Mouse (Mus musculus): ENCODE results near the gene Abo. TPM values are rescaled to one million over a fixed set of nuclear protein-coding genes. Genes with fewer than 3 reads are reported as not detected.

The Abo gene
- polyA plus RNA-seq, 1 experiment from 2014 or later, result not detected

DNA sequence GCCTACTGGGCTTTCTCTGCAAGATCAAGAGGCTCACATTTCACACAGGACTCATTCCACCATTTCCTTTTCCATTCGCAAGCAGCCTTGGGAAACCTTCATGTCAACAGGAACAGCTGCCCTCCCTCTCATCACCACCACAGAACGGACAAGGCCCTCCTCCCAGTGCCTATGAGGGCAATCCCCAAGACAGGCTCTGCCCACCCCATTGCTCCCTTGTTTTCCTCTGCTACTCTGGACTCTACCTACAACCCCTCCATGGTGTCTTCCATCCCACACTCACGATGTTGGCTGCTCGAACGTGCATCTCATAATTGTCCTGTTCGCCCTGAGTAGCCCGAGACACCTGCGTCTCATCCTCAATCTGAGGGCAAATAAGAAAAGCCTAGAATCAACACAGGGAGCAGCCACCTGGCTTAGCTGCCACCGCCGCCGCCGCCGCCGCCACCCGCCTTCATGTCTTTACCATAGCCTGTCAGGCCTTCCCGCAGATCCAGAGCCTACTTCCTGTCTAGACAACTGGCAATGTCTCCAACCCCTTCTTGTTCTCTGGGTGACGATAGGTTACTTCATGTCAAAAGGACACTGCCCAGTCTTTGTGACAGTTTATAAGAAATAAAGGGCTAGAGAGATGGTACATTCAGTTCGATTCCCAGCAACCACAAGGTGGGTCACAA, 44.1 kb upstream of the Abo start:
- no peaks in the 10 kb centered on the region for H3K27me3 ChIP-seq (ENCODE audit: control insufficient read depth, insufficient read depth, low read depth, low read length)
- H3K4me1 ChIP-seq (ENCODE audit: control insufficient read depth, low read depth, low read length), result peaks cover 29% of the 10 kb centered on the region
- peaks cover 39% of the 10 kb centered on the region for H3K36me3 ChIP-seq (ENCODE audit: control insufficient read depth, insufficient read depth)
- H3K4me3 ChIP-seq (ENCODE audit: low read depth, low read length), result peak overlapping the region; percentile 69
- H3K27ac ChIP-seq (ENCODE audit: low read length), result 0 out of 2 replicates have a peak overlapping the region, but pooled peaks have one; percentile 89
- ATAC-seq (ENCODE audit: low read depth), result no peak
- peak overlapping the region; percentile 70 for H3K9ac ChIP-seq (ENCODE audit: low read depth, low read length)
- WGBS (ENCODE audit: insufficient replicate concordance), result 60% methylated on average over 18 of the region's 18 CpGs
- no peaks in the 10 kb centered on the region for H3K9me3 ChIP-seq (replicated peaks; ENCODE audit: control insufficient read depth, low read length)
- peak overlapping the region; percentile 75 for H3K4me2 ChIP-seq (ENCODE audit: low read depth, low read length)

DNA sequence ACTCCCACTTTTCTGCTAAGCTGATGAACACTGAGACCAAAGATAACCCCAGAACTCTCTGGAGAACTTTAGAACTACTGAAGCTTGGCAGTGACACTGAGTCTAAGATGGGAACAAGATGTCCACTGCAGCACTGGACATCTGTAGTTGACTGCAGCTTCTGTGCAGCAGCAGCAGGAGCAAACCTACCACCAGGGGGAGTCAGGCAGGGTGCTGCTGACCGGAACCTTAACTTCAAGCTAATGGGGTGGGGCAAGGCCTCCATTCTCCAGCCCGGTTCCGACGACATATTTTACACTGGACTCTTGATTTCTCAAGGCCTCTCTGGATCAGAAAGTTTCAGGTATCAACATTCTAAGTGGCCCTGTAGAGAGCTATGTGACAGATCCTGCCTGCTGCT, 42.3 kb upstream of the Abo start:
- Histone ChIP-seq H3K27me3 (ENCODE audit: control insufficient read depth, insufficient read depth, low read depth, low read length) (no peaks in the 10 kb centered on the region), H3K4me2 (ENCODE audit: low read depth, low read length) (no peak overlapping the region), H3K36me3 (ENCODE audit: control insufficient read depth, insufficient read depth) (peaks cover 22% of the 10 kb centered on the region), H3K9ac (ENCODE audit: low read depth, low read length) (no peak overlapping the region), H3K9me3 (replicated peaks; ENCODE audit: control insufficient read depth, low read length) (no peaks in the 10 kb centered on the region), H3K4me1 (ENCODE audit: control insufficient read depth, low read depth, low read length) (peaks cover 29% of the 10 kb centered on the region), H3K4me3 (ENCODE audit: low read depth, low read length) (no peak overlapping the region), H3K27ac (ENCODE audit: low read length) (no peak overlapping the region)
- ATAC-seq (ENCODE audit: low read depth), result no peak
- WGBS (ENCODE audit: insufficient replicate concordance), result 35% methylated on average over 4 of the region's 4 CpGs

GRCm38 (mm10) chr2:26906431-26906830, 41.7 kb upstream of the Abo start:
- H3K4me3 ChIP-seq (ENCODE audit: low read depth, low read length), result no peak overlapping the region
- H3K9me3 ChIP-seq (replicated peaks; ENCODE audit: control insufficient read depth, low read length), result no peaks in the 10 kb centered on the region
- no peak overlapping the region for H3K27ac ChIP-seq (ENCODE audit: low read length)
- 76% methylated on average over 3 of the region's 3 CpGs for WGBS (ENCODE audit: insufficient replicate concordance)
- peaks cover 31% of the 10 kb centered on the region for H3K4me1 ChIP-seq (ENCODE audit: control insufficient read depth, low read depth, low read length)
- no peak for ATAC-seq (ENCODE audit: low read depth)
- no peaks in the 10 kb centered on the region for H3K27me3 ChIP-seq (ENCODE audit: control insufficient read depth, insufficient read depth, low read depth, low read length)
- peaks cover 17% of the 10 kb centered on the region for H3K36me3 ChIP-seq (ENCODE audit: control insufficient read depth, insufficient read depth)
- H3K4me2 ChIP-seq (ENCODE audit: low read depth, low read length), result no peak overlapping the region
- no peak overlapping the region for H3K9ac ChIP-seq (ENCODE audit: low read depth, low read length)

DNA sequence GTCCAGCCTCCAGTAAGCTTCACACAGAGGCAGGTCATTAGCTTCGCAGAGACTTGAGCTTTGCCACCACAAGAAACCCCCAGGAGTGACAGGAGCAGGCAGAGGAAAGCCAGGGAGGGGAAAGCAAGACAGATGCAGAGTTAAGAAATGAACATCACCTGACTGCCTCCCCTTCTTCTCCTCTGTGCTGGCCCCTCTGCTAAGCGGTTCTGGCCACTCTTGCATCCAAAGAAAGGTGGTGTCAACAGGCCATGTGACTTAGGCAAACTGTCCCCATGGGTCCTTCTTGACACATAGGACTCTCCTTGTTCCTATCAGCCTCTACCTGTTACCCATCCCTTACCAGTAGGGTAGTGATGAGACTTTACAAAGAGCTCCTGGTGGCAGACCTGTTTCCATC, 41.2 kb upstream of the Abo start:
- peaks cover 36% of the 10 kb centered on the region for H3K4me1 ChIP-seq (ENCODE audit: control insufficient read depth, low read depth, low read length)
- WGBS (ENCODE audit: insufficient replicate concordance), result 86% methylated on average over 2 of the region's 2 CpGs
- no peak for ATAC-seq (ENCODE audit: low read depth)
- no peaks in the 10 kb centered on the region for H3K27me3 ChIP-seq (ENCODE audit: control insufficient read depth, insufficient read depth, low read depth, low read length)
- peaks cover 17% of the 10 kb centered on the region for H3K36me3 ChIP-seq (ENCODE audit: control insufficient read depth, insufficient read depth)
- no peaks in the 10 kb centered on the region for H3K9me3 ChIP-seq (replicated peaks; ENCODE audit: control insufficient read depth, low read length)
- no peak overlapping the region for H3K4me3 ChIP-seq (ENCODE audit: low read depth, low read length)
- H3K27ac ChIP-seq (ENCODE audit: low read length), result no peak overlapping the region
- no peak overlapping the region for H3K4me2 ChIP-seq (ENCODE audit: low read depth, low read length)
- H3K9ac ChIP-seq (ENCODE audit: low read depth, low read length), result no peak overlapping the region

DNA sequence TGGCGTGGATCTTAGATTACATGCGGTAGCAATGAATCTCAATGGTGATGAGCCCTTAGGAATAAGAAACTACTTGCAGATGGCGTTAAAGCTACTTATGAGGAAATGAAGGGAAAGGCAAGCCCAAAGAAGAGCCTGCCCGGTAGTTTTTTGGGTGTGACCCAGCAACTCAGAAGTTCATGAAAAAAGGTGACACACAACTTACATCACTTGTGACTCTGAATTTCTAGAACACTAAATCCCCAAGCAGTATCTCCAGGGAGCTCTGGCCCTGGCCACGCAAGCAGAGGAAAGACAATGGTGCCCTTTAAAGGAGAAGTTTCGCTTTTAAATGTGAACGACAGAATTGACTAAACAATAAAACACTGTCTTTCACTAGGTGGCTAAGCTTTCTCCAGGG, 38.5 kb upstream of the Abo start:
- peak overlapping the region; percentile 84 for H3K4me3 ChIP-seq (ENCODE audit: low read depth, low read length)
- peaks cover 28% of the 10 kb centered on the region for H3K4me1 ChIP-seq (ENCODE audit: control insufficient read depth, low read depth, low read length)
- no peaks in the 10 kb centered on the region for H3K9me3 ChIP-seq (replicated peaks; ENCODE audit: control insufficient read depth, low read length)
- H3K4me2 ChIP-seq (ENCODE audit: low read depth, low read length), result peak overlapping the region; percentile 78
- H3K9ac ChIP-seq (ENCODE audit: low read depth, low read length), result peak overlapping the region; percentile 80
- H3K27ac ChIP-seq (ENCODE audit: low read length), result peak overlapping the region; percentile 80
- no peak for ATAC-seq (ENCODE audit: low read depth)
- H3K27me3 ChIP-seq (ENCODE audit: control insufficient read depth, insufficient read depth, low read depth, low read length), result no peaks in the 10 kb centered on the region
- peaks cover 30% of the 10 kb centered on the region for H3K36me3 ChIP-seq (ENCODE audit: control insufficient read depth, insufficient read depth)
- WGBS (ENCODE audit: insufficient replicate concordance), result 8% methylated on average over 7 of the region's 7 CpGs

DNA sequence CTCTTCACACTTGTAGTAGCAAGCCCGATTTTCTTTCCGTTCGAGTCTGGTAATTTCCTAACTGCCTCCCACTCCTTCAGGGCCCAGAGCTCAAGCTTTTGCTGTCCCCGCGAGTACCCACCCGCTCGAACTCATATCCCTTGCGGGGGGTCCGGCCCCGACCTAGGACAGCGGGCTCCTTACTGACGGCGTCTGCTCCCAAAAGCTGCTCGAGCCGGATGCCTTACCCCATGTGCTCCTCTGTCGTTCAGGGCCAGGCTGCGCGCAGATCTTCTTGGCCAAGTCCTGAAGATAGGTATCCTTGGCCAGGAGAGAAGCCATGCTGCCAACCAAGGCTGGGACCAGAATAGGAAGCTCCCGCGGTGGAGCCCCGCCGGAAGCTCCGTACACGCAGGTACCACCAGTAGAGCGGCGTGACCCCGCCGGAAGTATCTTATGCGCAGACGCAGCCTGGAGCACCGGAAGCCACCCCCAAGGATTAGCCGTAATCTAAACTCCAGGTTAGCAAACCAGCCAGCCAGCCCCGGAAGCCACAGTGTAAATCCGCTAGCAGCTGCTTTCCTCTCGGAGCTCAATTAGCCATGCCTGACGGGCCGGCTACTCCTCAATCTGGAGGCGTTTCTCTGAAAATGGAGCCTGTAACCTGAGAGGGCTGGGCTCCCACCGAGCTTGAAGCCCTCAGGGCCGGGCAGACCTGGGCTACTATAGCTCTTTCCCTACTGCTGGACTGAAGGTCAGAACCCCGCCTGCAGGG, 37.9 kb upstream of the Abo start, which contains the start of gene Surf6:
TSS of gene Surf6 (minus strand) at position 413 of the 754 bp plus-strand sequence.
- H3K4me2 ChIP-seq (ENCODE audit: low read depth, low read length), result peak within 1 kb of the TSS; percentile 78
- H3K4me1 ChIP-seq (ENCODE audit: control insufficient read depth, low read depth, low read length), result peaks cover 23% of the 10 kb centered on the region
- peak; percentile 94 for ATAC-seq (ENCODE audit: low read depth)
- under 1% methylated on average over 41 of the region's 41 CpGs for WGBS (ENCODE audit: insufficient replicate concordance)
- H3K36me3 ChIP-seq (ENCODE audit: control insufficient read depth, insufficient read depth), result peaks cover 24% of the 10 kb centered on the region
- peak within 1 kb of the TSS; percentile 80 for H3K27ac ChIP-seq (ENCODE audit: low read length)
- H3K4me3 ChIP-seq (ENCODE audit: low read depth, low read length), result peak within 1 kb of the TSS; percentile 84
- H3K9me3 ChIP-seq (replicated peaks; ENCODE audit: control insufficient read depth, low read length), result no peaks in the 10 kb centered on the region
- H3K27me3 ChIP-seq (ENCODE audit: control insufficient read depth, insufficient read depth, low read depth, low read length), result no peaks in the 10 kb centered on the region
- H3K9ac ChIP-seq (ENCODE audit: low read depth, low read length), result peak within 1 kb of the TSS; percentile 80

DNA sequence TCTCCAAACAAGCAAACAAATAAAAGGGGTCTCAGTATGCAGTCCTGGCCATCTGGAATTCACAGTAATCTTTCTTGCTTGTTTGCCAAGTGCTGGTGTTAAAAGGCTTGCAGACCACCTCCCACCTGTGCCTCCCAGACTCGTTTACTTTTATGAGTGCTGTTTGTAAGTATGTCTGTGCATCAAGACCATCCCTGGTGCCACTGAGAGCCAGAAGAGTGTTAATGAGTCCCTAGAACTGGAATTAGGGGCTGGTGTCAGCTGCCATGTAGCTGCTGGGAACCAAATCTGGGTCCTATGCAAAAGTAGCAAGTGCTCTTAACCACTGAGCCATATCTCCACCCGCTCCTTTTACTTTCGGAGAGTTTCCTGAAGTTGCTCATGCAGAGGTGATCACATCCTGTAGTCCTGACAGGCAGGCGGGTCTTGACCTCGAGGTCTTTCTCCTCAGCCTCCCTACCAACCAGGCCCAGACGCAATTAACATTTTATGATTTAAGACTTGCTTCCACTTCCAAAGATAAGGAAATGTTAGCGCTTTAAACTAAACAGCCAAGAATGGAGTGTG, 37.1 kb upstream of the Abo start:
- WGBS (ENCODE audit: insufficient replicate concordance), result 3% methylated on average over 7 of the region's 7 CpGs
- ATAC-seq (ENCODE audit: low read depth), result no peak
- peaks cover 17% of the 10 kb centered on the region for H3K36me3 ChIP-seq (ENCODE audit: control insufficient read depth, insufficient read depth)

GRCm38 (mm10) chr2:26900731-26901130, 36.0 kb upstream of the Abo start:
- Histone ChIP-seq H3K36me3 (ENCODE audit: control insufficient read depth, insufficient read depth) (peaks cover 19% of the 10 kb centered on the region), H3K4me1 (ENCODE audit: control insufficient read depth, low read depth, low read length) (peaks cover 23% of the 10 kb centered on the region), H3K27ac (ENCODE audit: low read length) (no peak overlapping the region), H3K27me3 (ENCODE audit: control insufficient read depth, insufficient read depth, low read depth, low read length) (no peaks in the 10 kb centered on the region), H3K4me3 (ENCODE audit: low read depth, low read length) (no peak overlapping the region), H3K9ac (ENCODE audit: low read depth, low read length) (no peak overlapping the region), H3K9me3 (replicated peaks; ENCODE audit: control insufficient read depth, low read length) (no peaks in the 10 kb centered on the region), H3K4me2 (ENCODE audit: low read depth, low read length) (no peak overlapping the region)
- ATAC-seq (ENCODE audit: low read depth), result no peak
- 18% methylated on average over 1 of the region's 1 CpGs for WGBS (ENCODE audit: insufficient replicate concordance)

More for the DNA sequence above, 37.1 kb upstream of the Abo start:
- Histone ChIP-seq H3K9me3 (replicated peaks; ENCODE audit: control insufficient read depth, low read length) (no peaks in the 10 kb centered on the region), H3K27me3 (ENCODE audit: control insufficient read depth, insufficient read depth, low read depth, low read length) (no peaks in the 10 kb centered on the region), H3K4me1 (ENCODE audit: control insufficient read depth, low read depth, low read length) (peaks cover 23% of the 10 kb centered on the region), H3K9ac (ENCODE audit: low read depth, low read length) (peak overlapping the region; percentile 80), H3K4me3 (ENCODE audit: low read depth, low read length) (peak overlapping the region; percentile 84), H3K27ac (ENCODE audit: low read length) (peak overlapping the region; percentile 80), H3K4me2 (ENCODE audit: low read depth, low read length) (peak overlapping the region; percentile 78)

DNA sequence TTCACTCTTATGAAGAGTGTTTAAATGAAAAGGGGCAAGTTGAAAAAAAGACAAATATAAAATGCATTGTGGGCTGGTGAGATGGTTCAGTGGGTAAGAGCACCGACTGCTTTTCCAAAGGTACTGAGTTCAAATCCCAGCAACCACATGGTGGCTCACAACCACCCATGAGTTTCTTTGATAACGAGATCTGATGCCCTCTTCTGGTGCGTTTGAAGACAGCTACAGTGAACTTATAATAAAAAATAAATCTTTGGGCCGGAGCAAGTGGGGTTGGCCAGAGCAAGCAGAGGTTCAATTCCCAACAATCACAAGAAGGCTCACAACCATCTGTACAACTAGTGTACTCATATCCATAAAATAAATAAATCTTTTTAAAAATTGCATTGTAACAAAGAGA, 31.1 kb upstream of the Abo start:
- no peak overlapping the region for H3K4me3 ChIP-seq (ENCODE audit: low read depth, low read length)
- H3K27ac ChIP-seq (ENCODE audit: low read length), result no peak overlapping the region
- no peak overlapping the region for H3K4me2 ChIP-seq (ENCODE audit: low read depth, low read length)
- no peaks in the 10 kb centered on the region for H3K27me3 ChIP-seq (ENCODE audit: control insufficient read depth, insufficient read depth, low read depth, low read length)
- ATAC-seq (ENCODE audit: low read depth), result no peak
- peaks cover 34% of the 10 kb centered on the region for H3K36me3 ChIP-seq (ENCODE audit: control insufficient read depth, insufficient read depth)
- H3K9me3 ChIP-seq (replicated peaks; ENCODE audit: control insufficient read depth, low read length), result no peaks in the 10 kb centered on the region
- no peak overlapping the region for H3K9ac ChIP-seq (ENCODE audit: low read depth, low read length)
- 0 out of 2 replicates have a peak, but pooled peaks cover under 1% of the 10 kb centered on the region for H3K4me1 ChIP-seq (ENCODE audit: control insufficient read depth, low read depth, low read length)
- 72% methylated on average over 4 of the region's 4 CpGs for WGBS (ENCODE audit: insufficient replicate concordance)
